Mouse (Mus musculus) WW6 (cell line): ENCODE measurements around the gene Iqcf3.

Source experiments
- DNase-seq: peaks from one replicate; pipeline ENCODE4 v3.0.0-alpha.2; 2013; ENCODE audit warnings: low read depth, low spot score

Gene Iqcf3

DNA sequence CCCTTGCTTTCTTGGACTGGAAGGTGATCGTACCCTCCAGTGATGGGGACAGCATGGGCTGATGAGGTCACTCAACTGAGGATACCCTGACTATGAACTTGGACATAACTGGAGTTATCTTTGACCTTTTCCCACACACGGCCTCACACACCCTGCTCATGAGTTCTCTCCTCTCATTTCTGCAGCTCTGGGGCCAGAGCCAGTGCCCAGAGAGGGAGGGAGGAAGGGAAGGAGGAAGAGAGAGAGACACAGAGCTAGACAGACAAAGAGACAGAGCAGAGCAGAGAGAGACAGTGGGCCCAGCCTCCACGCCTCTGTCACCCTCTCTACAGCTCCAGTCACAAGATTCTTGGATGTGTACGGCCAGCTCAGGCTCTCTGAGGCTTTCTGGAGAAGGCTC, 89.1 kb downstream of the Iqcf3 start:
- no peak for DNase-seq

DNA sequence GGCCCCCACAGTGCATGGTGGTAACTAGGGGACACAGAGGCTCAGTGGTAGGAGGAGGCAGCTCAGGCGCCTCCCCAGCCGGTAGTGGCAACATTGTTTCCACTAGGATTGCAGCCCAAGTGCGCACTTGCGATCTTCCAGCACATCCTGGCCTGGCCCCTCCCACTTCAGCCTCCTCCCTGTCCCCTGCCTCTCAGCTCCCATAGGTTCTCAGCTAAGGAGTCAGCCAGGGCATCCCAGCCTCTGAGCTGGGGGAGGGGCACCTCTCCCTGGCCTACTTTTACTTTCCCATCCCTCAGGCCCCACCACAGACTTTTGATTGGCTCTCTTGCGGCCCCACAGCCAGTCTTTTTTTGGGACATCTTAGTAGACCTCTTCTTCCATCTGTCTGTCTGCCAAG, 89.5 kb downstream of the Iqcf3 start:
- no peak for DNase-seq

DNA sequence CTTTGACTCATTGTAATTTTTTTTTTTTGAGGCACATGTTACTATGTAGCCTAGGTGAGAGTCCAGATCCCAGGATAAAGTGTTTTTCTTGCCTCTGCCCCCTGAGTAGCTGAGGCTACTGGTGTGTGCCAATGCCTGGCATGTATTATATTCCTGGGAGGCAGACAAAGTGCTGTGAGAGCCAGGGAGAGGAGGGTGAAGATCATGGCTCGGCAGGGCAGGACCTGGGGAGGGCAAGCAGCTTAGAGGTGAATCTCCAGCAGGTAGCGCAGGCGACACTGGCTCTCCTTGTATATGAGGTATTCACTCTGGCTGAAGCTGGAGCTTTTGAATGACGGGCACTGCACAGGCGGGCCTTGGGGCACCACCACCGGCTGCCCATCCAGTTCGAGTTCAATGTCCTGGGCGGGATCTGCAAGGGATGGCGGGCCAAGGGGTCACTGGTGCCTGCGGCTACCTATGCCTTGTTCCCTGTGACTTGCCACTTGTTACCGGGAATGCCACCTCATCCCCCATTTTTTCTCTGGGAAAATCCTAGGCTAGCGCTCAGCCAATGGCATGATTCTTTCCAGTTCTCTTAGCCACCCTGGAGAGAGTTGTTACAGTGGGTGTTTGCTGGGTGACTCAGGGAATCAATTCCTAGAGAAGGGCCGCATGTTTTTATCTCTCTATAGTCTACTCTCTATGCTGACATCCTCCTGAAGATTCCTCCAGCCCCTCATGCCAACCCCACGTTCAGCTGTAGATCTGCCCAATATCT, 90.3 kb downstream of the Iqcf3 start:
- no peak for DNase-seq

DNA sequence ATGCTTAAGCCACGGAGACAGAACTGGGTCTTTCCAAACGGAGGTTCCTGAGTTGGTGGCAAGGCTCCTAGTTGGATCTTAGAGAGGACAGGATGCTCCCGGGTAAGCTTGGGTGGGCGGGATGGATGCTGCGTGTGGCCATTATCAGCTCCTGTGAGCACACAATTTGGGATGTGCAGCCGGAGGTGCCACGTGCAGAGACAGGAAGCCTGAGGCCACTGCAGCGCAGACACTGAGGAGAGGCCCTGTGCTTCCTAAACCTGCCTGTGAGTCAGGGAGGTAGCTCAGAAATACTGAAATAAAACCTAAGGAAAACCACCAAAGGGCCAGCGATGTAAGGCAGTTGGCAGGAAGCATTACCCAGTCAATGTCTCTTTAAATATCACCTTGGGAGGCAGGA, 91.7 kb downstream of the Iqcf3 start:
- no peak for DNase-seq

DNA sequence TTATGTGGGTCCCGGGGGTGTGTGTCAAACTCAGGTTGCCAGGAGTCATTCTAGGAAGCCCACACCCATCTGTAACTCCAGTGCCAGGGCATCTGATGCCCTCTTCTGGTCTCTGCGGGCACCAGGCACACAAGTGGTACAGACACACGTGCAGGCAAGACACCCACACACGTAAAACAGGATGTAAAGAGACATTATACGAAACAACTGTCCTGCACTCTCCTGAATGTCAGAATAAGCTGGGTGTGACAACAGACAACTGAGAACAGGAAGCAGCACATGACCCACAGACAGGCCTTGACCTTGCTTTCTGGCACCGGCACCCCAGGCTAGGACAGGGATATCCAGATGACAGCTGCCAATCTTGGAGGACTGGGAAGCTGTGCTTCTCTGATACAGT, 92.1 kb downstream of the Iqcf3 start:
- DNase-seq, result no peak

DNA sequence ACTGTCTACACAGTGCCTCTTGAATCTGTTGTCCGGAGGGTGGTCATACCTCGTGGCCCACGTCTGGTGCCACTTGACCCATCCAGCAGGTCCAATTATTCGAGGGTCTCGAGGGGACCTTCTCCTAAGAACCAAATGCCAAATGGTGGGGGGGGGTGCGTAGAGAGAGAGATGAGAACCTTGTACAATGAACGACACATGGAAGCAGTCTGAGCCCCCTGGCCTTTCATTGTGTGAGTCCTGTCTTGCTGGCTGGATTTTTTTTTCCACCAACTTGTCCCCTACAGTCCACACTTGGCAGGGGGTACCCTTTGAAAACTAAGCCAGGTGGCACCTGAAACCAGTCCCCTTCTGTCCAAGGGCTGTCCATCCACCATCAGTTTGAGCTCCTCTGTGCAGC, 93.7 kb downstream of the Iqcf3 start:
- DNase-seq, result no peak

DNA sequence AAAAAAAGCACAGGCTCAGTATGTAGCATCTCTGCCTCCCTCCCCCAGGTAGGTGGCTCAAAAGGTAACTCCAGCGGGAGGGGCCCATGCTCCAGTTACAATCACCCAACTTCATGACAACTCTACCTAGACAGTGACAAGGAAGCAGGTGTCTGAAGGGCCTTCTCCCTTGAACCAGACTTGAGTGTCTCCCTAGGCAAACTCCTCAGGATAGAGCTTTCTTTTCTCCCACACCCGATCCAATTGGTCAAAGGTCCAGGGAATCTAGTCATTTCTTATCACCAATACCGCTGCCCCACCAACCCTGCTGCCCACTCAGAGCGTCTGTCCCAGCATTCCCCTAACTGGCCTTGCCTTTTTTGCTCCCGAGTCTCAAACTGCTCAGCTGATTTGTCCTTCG, 94.7 kb downstream of the Iqcf3 start:
- DNase-seq, result no peak

DNA sequence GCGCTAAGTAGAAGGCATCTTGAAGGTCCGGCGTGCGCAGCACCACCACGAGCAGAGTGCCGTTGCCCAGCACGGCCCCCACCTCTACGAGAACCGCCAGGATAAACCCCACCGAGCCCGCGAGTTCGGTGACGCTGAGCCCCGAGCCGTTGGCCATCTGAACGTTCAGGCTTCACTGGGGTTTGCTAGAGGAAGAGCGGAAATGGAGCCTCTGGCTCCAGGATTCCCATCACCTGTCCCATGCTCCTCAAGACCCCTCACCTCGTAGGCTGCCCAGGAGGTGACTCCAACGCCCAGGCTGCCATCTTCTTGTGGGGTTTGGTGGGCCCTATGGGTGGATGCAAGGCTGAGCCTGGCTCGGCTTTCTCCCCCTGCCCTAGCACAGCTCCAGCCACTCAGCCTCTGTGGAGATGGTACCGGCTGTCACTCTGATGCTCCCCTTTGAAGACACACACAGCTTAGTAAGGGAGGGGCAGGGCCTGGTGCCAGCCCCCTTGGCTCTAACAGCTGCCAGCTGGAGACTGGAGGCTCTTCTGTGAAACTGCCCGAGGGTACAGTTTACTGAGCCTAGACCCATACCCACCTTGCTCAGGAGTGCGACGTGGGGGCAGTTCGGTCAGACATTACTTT, 95.7 kb downstream of the Iqcf3 start, which contains the start of gene Gpr62:
TSS of gene Gpr62 (minus strand) at position 368 of the 630 bp plus-strand sequence.
- no peak for DNase-seq

DNA sequence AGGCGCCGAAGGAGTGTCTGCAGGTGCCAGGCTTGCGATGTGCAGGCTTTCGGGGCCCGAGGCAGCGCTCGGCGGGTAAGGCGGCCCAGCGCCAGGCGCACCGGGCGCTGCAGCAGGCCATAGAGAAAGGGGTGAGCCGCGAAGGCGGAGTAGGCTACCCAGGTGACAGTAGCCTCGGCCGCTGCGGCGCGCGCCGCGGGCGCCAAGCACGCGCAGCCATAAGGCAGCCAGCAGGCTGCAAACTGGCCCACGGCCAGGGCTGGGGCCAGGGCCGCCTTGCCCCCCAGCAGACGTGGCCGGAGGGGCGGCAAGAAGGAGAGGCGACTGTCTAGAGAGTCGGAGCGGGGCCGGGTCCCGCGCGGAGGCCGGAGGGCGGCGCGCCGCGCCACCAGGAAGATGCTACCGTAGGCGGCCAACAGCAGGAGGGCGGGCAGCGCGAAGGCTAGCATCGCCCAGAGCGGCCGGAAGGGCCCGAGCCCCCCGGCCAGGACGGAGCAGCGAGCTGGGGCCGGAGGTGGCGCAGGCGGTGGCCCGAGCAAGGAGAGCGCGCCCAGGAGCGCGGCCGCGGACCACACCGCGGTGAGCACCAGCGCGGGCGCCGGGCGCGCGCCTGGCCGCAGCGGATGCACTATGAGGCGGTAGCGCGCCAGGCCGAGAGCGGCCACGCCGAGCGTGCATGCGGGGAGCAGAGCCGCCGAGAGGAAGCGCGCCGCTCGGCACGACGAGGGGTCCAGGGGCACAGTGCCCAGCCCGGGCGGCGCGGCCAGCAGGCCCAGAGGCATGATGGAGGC, 96.5 kb downstream of the Iqcf3 start:
- no peak for DNase-seq

DNA sequence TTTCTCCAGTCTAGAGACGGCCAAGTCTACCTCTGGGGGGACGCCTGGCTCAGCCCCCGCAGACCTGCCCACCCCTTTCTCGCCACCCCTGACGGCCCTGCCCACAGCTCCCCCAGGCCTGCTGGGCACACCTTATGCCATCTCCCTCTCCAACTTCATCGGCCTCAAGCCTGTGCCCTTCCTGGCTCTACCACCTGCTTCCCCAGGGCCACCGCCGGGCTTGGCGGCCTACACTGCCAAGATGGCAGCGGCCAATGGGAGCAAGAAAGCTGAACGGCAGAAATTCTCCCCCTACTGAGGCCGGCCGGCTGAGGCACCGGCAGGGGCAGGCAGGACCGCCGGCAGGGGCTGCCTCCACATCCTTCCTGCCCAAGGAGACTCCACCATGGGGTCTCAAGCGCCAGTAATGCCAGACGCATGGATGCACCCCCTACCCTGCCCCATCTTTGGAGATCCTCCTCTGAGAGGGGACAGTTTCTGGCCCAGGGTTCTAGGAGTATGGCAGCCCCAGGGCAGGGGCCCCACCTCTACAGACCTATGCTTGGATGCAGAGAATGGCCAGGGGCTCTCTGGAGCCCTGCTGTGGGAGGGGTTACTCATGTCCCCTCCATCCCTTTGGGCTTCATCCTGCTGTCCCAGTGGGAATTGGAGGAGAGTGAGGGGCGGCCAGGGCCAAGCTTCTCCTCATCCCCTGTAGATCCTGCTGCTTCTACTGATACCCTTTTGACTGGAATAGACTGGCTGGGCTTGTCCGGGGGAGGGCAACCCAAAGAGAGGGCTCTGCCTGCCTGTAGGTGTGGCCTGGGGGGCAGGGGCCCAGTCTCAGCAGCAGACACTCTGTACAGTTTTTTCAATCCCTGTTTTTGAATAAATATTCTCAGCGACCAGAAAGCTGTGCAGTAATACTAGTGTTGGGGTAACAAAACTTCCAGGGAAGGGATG, 98.0 kb downstream of the Iqcf3 start:
- no peak for DNase-seq

DNA sequence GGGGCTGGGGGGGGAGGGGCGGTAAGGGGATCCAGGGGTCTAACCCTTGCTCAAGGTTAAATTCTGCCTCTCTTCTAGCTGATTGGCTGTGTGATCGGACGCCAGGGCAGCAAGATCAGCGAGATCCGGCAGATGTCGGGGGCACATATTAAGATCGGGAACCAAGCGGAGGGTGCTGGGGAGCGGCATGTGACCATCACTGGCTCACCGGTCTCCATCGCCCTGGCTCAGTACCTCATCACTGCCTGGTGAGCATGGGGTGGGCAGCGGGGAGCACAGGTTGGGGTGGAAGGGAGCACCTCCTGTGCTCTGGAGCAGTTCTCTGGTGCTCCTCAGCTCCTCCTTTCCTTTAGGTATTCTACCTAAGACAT, 99.0 kb downstream of the Iqcf3 start:
- DNase-seq, result no peak

DNA sequence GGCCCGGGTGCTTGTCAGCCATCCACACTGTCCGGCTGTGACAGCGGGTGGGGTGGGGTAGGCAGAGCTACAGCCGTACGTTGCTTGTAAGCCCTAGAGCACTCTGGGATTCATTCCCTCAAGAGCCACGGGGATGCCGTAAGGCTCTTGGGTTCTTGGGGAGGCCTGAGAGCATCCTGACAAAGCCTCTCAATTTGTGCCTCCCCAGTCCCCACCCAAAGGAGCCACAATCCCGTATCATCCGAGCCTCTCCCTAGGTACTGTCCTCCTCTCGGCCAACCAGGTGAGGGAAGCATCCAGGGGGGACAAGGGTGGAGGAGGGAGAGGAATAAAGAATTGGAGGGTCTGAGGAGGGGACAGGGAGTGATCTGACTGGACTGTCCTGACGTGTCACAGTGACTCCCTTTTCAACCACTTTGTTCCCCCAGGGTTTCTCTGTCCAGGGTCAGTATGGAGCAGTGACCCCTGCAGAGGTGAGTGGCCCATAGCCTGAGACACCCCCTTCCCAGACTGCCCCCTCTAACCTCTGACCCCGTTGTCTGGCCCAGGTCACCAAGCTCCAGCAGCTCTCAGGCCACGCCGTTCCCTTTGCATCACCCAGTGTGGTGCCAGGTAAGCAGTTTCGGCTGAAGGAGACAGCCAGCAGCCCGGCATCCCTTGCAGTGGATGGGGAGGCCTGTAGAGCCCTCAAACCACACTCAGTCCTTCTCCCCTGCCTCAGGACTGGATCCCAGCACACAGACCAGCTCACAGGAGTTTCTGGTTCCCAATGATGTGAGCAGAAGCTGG, 99.6 kb downstream of the Iqcf3 start:
- DNase-seq, result no peak

DNA sequence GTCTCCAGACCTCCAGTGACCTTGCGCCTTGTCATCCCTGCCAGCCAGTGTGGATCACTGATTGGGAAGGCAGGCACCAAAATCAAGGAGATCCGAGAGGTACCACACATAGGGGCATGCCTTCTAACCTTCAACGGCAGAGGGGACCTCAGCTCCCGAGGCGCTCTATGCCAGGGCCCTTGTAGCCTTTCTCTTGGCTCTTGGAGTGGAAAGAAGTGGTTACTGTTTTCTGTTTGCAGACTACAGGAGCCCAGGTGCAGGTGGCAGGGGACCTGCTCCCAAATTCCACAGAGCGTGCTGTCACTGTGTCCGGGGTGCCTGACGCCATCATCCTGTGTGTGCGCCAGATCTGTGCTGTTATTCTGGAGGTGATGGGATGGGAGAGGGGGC, 100.4 kb downstream of the Iqcf3 start:
- no peak for DNase-seq

DNA sequence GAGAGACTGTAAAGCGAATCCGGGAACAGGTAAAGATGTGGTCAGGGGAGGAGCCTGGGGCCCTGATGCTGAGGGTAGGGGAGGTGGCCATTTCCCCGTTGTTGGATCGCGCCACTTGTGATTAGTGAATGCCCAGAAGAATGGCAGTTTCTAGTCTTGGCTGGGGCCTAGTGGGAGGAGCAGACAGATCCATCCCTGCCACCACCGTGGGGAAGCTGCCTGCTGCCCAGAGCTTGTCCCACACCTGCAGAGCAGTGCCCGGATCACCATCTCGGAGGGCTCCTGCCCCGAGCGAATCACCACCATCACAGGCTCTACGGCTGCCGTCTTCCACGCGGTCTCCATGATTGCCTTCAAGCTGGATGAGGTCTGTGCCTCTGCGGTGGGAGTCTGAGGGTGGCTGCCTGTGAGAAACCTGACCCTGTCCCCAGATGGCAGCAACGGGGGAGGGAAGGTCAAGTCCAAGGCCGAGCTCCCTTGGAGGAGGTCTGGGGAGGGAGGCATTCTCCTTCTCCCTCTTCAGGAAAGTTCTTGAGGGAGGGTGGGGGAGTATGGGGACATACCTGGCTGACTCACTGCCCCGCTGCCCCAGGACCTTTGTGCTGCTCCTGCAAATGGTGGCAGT, 100.9 kb downstream of the Iqcf3 start:
- no peak for DNase-seq

DNA sequence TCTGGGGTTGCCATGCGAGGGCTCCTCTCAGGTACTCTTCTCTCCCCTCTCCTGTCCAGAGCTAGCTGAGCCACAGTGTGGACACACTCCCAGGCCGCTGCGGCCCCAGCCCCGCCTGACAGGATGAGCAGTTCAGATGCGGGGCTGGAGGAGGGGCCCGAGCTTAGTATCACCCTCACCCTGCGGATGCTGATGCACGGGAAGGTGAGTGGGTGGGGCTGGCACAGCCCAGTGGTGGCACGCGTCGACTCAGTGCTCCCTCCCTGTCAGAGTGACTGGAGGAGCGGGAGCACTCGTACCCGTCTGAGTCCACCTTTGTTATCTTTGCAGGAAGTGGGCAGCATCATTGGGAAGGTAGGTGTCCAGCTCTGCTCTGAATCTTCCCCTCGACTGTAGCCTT, 101.5 kb downstream of the Iqcf3 start:
- no peak for DNase-seq

DNA sequence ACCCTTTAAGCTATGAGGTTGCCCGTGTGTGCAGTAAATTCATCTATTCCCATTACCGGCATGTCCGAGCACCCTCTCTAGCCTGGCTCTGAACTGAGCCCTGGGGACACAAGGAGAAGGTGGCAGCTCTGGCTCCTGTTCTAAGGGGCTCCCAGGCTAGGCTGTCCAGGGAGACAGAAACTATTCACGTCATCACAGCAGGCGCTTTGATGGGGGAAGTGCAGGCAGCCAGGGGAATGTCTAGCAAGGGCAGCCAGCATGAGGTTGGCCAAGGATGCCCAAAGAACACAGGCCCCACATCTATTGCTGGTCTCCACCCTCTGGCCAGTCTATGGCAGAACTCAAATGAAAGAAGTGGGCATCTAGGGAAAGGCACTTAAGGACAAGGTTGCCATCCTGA, 103.5 kb downstream of the Iqcf3 start:
- DNase-seq, result no peak

DNA sequence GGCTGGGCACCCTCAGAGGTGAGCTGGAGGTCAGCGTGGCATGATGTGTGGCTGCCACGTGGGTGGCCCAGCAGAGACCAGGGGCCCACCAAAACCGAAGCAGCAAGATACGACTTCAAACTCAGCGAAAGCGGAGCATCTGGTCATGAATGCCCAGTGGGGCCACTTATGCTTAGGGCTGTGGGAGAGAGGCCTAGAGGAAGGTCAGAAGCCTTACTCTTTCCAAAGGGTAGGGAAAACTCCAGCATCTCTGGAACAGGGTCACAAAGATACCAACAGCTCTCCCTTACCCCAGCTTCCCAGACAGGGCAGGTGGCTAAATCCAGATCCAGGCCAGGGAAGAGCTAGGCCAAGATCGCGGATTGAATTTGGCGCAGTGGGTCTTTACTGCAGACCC, 104.3 kb downstream of the Iqcf3 start:
- no peak for DNase-seq

DNA sequence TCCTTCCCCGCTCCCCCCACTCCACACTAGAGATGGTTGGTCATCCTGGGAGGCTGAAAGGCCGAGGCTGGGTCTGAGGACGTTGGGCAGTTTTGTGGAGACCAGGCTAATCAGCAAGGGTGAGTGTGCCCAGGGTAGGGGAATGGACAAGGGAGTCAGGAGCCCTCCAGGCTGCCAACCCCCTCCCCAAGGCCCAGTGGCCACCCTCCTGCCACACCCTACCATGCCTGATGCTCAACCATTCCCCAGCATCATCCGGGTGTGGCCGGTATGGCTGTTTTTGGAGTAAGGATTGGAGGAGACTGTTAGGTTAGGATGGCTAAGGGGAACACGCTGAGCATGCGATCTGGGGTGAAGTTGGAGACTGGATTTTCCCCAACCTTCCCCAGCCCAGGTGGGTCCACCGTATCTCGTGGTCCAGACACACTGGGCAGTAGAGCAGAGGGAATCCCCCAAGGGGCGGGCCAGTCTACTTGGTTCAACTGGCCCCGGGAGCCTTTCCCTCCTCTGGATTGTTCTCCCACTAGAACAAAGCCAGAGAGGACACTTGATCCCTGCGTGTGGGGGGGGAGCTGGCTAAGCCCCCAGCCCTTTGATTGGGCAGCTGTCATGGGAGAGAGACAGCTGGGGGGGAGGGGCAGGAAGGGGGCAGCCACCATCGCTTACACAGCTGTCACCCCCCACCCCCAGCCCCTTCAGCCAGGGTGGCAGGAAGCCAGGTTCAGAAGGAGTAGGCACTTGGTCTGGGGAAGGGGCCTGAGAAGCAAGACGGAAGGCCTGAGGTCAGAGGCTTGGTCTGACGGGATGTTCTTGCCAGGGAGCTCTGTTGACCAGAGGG, 104.9 kb downstream of the Iqcf3 start:
- DNase-seq, result no peak

DNA sequence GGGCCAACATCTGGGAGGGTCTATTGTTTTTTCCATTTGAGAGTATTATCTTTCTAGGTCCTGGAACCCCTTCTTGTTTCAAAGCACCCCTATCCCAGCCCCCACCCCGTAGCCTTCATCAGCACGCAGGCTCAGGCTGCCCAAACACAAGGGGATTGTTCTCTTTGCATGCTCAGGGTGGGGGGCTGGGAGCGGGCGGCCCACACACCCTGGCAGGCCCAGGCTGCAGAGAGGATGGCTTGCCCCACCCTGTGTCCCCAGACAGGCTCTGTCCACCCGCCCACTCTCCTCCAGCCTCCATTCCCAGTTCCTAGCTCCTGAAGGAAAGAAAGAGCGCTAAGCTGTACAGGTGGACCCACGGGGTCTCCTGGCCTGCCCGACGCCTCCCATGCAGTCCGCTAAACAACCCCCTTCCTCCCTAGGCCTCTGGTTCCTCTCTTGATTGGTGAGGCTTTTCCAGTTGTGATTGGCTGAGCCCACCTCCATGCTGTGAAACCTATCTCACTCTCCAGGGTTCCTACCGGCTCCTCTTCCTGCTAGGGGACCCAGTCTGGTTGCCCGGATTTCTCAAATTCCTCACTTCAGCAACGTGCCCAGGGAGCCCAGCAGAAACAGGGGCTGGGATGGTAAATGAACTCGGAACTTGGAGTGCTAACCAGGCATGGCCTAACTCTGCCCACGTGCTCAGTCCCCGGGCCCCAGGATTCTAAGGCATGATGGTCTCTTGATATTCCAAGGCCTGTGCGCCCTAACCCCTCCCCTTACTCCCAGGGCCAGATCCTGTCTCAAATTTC, 106.3 kb downstream of the Iqcf3 start:
- DNase-seq, result no peak
